Mouse (Mus musculus) midbrain, postnatal 0 days (tissue): ENCODE measurements around the gene Ppp1r14d. TPM values are rescaled to one million over a fixed set of nuclear protein-coding genes. Genes with fewer than 3 reads are reported as not detected.

ENCODE experiments used
- ATAC-seq: fragments of 200-750 bp; cut with Nextera tagmentation; 2 replicates; pipeline ENCODE4 v1.8.0; 2017; ENCODE audit warnings: moderate number of reproducible peaks, mild to moderate bottlenecking, moderate TSS enrichment, moderate library complexity; ENCODE audit not compliant: low FRiP score
- DNase-seq: peaks from one replicate; pipeline ENCODE4 v3.0.0-alpha.2; 2015; ENCODE audit warnings: low spot score
- H3K27ac ChIP-seq: fragments of 300-500 bp; sonication (generic); 2 replicates; pipeline ENCODE4 v1.5.1; 2014; ENCODE audit warnings: low read depth, mild to moderate bottlenecking, low read length, mixed read lengths
- H3K27me3 ChIP-seq: fragments of 300-500 bp; sonication (generic); 2 replicates; pipeline ENCODE4 v1.6.1; 2014; ENCODE audit warnings: low read length, control low read depth, mixed read lengths; ENCODE audit not compliant: insufficient read depth
- H3K36me3 ChIP-seq: fragments of 300-500 bp; sonication (generic); 2 replicates; pipeline ENCODE4 v1.6.1; 2014; ENCODE audit warnings: low read length, control low read depth, mixed read lengths; ENCODE audit not compliant: insufficient read depth
- H3K4me1 ChIP-seq: fragments of 300-500 bp; sonication (generic); 2 replicates; pipeline ENCODE4 v1.6.1; 2014; ENCODE audit warnings: mild to moderate bottlenecking, control low read depth, antibody characterized with exemption, low read length, mixed read lengths; ENCODE audit not compliant: insufficient read depth
- H3K4me2 ChIP-seq: fragments of 300-500 bp; sonication (generic); 2 replicates; pipeline ENCODE4 v1.6.1; 2014; ENCODE audit warnings: low read depth, mild to moderate bottlenecking, low read length, mixed read lengths; ENCODE audit not compliant: poor library complexity, severe bottlenecking
- H3K4me3 ChIP-seq: fragments of 300-500 bp; sonication (generic); 2 replicates; pipeline ENCODE4 v1.5.1; 2014; ENCODE audit warnings: low read depth, mild to moderate bottlenecking, low read length, moderate library complexity
- H3K9ac ChIP-seq: fragments of 300-500 bp; sonication (generic); replicated peaks from 2 replicates; pipeline ENCODE4 v1.6.1; 2014; ENCODE audit warnings: mild to moderate bottlenecking, low read length, moderate library complexity, mixed read lengths; ENCODE audit not compliant: poor library complexity, severe bottlenecking
- H3K9me3 ChIP-seq: fragments of 300-500 bp; sonication (generic); 2 replicates; pipeline ENCODE4 v1.6.1; 2016; ENCODE audit warnings: low read length, control low read depth
- CTCF ChIP-seq: IDR thresholded peaks from 2 replicates; pipeline ENCODE4 v1.5.1; 2016; ENCODE audit warnings: antibody characterized with exemption, mild to moderate bottlenecking
- WGBS: fragments of 180-500 bp; shearing (Covaris S2); extraction: QIAGEN DNeasy Blood & Tissue Kit; methylation state at CpG from one replicate; pipeline ENCODE4 v1.1.7; 2014; 5-methylcytosine and 5-hydroxymethylcytosine counted together
- polyA plus RNA-seq: library from polyadenylated mRNA; unstranded; fragments of >200 nt; fragmentation: Nextera tagmentation; extraction: Ambion mirVana; gene quantifications from 2 replicates; pipeline ENCODE4 v1.2.1, GENCODE M21; 2015
- total RNA-seq: library from RNA; depleted of rRNA; stranded (reverse); fragments of >200 nt; gene quantifications from 2 replicates; pipeline ENCODE4 v1.2.3, GENCODE M21; 2014

The Ppp1r14d gene
- total and polyA plus RNA-seq, 2 experiments from 2014 or later = not detected

- Histone ChIP-seq H3K4me2 (no peak overlapping the region), H3K36me3 (peaks cover 55% of the 10 kb centered on the region), H3K27ac (no peak overlapping the region), H3K9me3 (no peaks in the 10 kb centered on the region), H3K9ac (no peak overlapping the region), H3K4me3 (no peak overlapping the region), H3K27me3 (no peaks in the 10 kb centered on the region), H3K4me1 (no peaks in the 10 kb centered on the region)
- 79% methylated on average over 7 of the region's 7 CpGs for WGBS
- ATAC-seq = no peak
- no peak for TF ChIP-seq CTCF
- no peak for DNase-seq
Observed at GRCm38 (mm10) chr2:119182914-119183313, 46.8 kb downstream of the Ppp1r14d start.

DNA sequence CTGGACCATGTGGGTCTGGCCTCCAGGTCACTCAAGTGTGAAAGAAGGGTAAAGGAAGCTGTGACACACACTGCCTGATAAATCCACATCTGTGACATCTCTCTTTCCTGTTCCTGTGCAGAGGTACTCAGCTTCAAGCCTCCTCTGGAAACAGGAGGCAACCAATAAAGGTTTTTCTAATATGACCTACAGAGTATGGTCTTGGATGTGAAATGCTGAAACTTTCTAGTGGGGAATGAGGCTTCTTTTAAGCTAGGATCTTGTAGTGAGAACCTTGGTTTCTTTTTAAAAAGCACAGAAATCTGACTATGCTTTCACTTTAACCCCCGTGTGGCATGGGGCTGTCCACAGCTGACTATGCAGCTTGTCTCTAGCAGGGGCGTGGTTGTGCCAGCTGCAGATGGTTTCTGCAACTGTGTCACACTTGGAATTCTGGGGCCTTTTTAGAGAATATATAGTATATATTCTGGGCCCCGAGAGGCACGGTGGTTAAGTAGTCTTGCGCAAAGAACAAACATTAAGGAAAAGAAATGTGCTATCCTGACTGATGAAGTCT is 52.2 kb downstream of the Ppp1r14d start:
- Histone ChIP-seq H3K27ac (no peak overlapping the region), H3K4me2 (no peak overlapping the region), H3K9me3 (no peaks in the 10 kb centered on the region), H3K36me3 (peaks cover 43% of the 10 kb centered on the region), H3K4me1 (no peaks in the 10 kb centered on the region), H3K9ac (no peak overlapping the region), H3K4me3 (no peak overlapping the region), H3K27me3 (no peaks in the 10 kb centered on the region)
- no peak for TF ChIP-seq CTCF
- ATAC-seq (no peak), DNase-seq (no peak)
- 93% methylated on average over 5 of the region's 5 CpGs for WGBS

- no peak for ATAC-seq
Observed at GRCm38 (mm10) chr2:119176761-119177160, 52.9 kb downstream of the Ppp1r14d start.

GRCm38 (mm10) chr2:119175614-119176013 is 54.1 kb downstream of the Ppp1r14d start:
- Histone ChIP-seq H3K27ac (no peak overlapping the region), H3K4me2 (no peak overlapping the region), H3K36me3 (peaks cover 39% of the 10 kb centered on the region), H3K4me1 (no peaks in the 10 kb centered on the region), H3K4me3 (no peak overlapping the region), H3K9ac (no peak overlapping the region), H3K9me3 (no peaks in the 10 kb centered on the region), H3K27me3 (no peaks in the 10 kb centered on the region)
- 72% methylated on average over 6 of the region's 6 CpGs for WGBS
- TF ChIP-seq CTCF = no peak
- DNase-seq = no peak
- ATAC-seq = no peak

More at GRCm38 (mm10) chr2:119176761-119177160, 52.9 kb downstream of the Ppp1r14d start:
- Histone ChIP-seq H3K36me3 (peaks cover 43% of the 10 kb centered on the region), H3K4me1 (no peaks in the 10 kb centered on the region), H3K27me3 (no peaks in the 10 kb centered on the region), H3K9ac (no peak overlapping the region), H3K4me3 (no peak overlapping the region), H3K27ac (no peak overlapping the region), H3K9me3 (no peaks in the 10 kb centered on the region), H3K4me2 (no peak overlapping the region)
- WGBS = 62% methylated on average over 3 of the region's 3 CpGs
- 0 out of 2 replicates have a peak, but pooled peaks have one; percentile 7 for TF ChIP-seq CTCF
- no peak for DNase-seq

- 51% methylated on average over 14 of the region's 14 CpGs for WGBS
- Histone ChIP-seq H3K9me3 (no peaks in the 10 kb centered on the region), H3K27me3 (no peaks in the 10 kb centered on the region), H3K36me3 (peaks cover 32% of the 10 kb centered on the region), H3K4me2 (no peak overlapping the region), H3K9ac (no peak overlapping the region), H3K4me3 (no peak overlapping the region), H3K4me1 (no peaks in the 10 kb centered on the region), H3K27ac (no peak overlapping the region)
- TF ChIP-seq CTCF = no peak
- DNase-seq (no peak), ATAC-seq (no peak)
Observed at GRCm38 (mm10) chr2:119174866-119175265, 54.8 kb downstream of the Ppp1r14d start.

- WGBS = 47% methylated on average over 8 of the region's 8 CpGs
- DNase-seq (peak; percentile 32), ATAC-seq (no peak)
- Histone ChIP-seq H3K4me1 (no peaks in the 10 kb centered on the region), H3K9ac (no peak within 1 kb of the TSS), H3K27ac (no peak within 1 kb of the TSS), H3K4me2 (no peak within 1 kb of the TSS), H3K36me3 (peaks cover 24% of the 10 kb centered on the region), H3K9me3 (no peaks in the 10 kb centered on the region), H3K27me3 (no peaks in the 10 kb centered on the region), H3K4me3 (no peak within 1 kb of the TSS)
- TF ChIP-seq CTCF = no peak
Observed at GRCm38 (mm10) chr2:119173991-119174651, 55.6 kb downstream of the Ppp1r14d start, which contains the start of gene Gm14137. Gene Gm14137 (plus strand): TSS chr2:119174509.
